Mouse (Mus musculus) megakaryocyte progenitor cell, adult 5-6 weeks (primary cell): ENCODE results near the gene Mapk1. TPM values are rescaled to one million over a fixed set of nuclear protein-coding genes. Genes with fewer than 3 reads are reported as not detected.

Source experiments
- ATAC-seq: replicated peaks from 2 replicates; pipeline ENCODE4 v1.8.0; 2016; ENCODE audit warnings: mild to moderate bottlenecking, moderate TSS enrichment, inconsistent platforms; ENCODE audit not compliant: poor library complexity
- total RNA-seq, 2 experiments: library from RNA; stranded (forward) in 1 of 2; stranded (reverse) in 1 of 2; fragments of 157-497, 149-512 nt in 1 of 2; fragments of 200-1000 nt in 1 of 2; gene quantifications; 2 replicates each; pipeline versions ENCODE4 v1.2.3 to v1.2.4; 2015 to 2017

Mapk1 gene
- total RNA-seq, 2 experiments from 2014 or later, result 136 to 144 TPM

DNA sequence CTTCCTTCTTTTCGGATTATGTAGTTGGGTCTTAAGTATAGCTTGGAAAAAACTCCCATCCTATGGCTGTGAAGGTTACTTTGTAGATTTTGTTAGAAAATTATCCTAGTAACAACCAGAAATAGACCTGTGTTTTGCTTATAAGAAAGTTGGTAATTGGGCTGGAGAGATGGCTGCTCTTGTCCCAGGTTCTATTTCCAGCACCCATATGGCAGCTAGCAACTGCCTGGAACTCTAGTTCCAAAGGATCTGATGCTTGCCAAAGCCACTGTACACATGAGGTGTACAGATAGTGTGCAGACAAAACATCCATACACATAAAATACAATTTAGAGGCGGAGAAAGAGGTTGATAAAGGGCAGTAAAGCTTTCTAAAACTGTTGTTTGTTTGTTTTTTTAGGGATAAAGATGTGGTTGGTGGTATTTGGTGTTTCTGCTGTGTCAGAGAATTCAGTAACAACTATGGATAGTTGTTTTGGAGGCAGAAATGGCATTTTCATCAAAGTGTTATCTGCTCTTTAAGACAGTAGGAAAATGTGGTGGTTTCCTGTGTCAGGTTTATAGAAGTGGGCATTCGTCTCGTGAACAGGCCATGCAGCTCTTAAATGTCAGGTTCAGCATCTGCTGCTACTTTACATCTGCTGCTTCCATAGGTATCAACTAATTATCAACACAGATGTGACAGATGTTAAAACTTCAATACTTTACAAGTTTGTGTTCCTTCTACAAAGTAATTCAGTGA lies 32.1 kb downstream of the Mapk1 start:
- 0 out of 2 replicates have a peak, but pooled peaks have one; percentile 6 for ATAC-seq

DNA sequence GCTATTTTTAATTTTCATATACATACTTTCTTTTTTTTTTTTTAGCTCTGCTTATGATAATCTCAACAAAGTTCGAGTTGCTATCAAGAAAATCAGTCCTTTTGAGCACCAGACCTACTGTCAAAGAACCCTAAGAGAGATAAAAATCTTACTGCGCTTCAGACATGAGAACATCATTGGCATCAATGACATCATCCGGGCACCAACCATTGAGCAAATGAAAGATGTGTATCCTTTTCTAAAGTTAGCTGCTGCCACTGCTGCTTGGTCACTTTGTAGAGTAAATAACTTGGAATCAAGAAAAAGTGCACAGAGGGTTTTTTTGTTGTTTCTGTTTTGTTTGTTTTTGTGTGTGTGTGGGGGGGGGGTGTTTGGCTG lies 32.7 kb downstream of the Mapk1 start:
- no peak for ATAC-seq

DNA sequence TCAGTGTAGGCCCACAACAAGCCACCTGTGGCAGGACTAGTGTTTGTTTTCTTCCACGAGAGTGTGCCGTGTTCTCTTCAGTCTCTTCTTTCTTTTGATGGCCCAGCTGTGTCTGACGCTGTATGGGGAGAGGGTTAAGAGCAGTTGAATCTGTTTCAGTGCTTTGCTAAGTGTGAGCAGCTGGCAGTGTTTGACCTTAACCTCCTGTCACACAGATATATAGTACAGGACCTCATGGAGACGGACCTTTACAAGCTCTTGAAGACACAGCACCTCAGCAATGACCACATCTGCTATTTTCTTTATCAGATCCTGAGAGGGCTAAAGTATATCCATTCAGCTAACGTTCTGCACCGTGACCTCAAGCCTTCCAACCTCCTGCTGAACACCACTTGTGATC lies 34.9 kb downstream of the Mapk1 start:
- ATAC-seq, result no peak

DNA sequence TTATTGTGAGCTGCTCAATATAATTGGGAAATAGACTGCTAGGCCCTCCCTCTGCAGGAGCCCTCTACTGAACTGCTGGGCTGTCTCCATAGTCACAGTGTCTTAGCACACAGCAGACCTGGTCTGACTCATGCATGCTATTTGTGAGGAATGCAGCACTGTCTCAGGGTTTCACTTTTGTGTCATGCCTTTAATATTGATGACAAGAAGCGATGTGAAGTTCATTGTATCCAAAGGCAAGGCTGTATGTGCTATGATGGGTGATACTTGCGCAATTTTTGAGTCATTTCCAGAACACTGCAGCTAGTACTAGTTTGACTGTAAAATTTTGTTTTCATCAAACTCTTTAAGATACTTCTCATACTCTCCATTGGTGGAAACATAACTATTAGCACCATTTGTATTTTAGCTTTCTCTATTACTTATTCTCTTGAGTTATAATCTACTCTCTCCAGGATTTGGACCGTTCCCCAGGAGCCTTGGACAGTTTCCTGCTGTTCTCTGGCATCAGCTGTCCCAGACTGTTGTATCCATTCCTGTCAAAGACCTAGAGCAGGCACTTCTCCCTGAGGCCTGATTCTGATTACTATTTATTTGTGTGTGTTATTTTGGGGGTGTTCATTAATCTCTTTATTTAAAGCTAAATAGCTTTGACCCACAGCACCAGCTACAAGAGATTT lies 41.4 kb downstream of the Mapk1 start:
- ATAC-seq, result no peak

DNA sequence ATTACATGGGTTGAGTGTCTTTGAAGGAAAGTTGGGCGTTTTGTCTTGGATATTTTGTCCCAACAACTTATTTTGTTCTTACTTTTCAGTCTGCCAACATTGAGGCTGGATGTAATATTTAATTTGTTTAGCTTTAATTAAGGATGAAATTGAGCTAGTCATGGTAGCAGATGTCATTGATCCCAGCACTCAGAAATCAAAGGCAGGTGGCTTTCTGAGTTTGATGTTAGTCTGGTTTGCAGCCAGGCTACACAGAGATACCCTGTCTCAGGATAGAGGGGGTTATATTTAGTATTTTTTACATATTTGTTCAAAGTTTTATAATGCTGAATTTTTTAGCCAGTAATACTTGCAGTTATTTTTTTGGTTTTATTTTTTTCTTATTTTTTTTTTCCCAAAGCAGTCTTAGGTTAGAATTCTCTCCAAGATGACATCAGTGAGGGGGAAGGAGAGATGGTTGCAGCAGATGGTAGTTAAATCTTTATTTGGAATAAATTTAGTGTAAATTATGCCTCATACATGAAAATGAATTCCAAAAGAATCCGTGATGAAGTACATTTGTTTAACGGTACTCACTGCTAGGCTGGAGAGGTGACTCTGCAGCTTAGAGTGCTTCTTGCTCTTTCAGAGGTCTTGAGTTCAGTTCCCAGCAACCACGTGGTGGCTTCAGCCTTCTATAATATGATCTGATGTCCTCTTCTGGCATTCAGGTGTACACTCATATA lies 47.0 kb downstream of the Mapk1 start:
- no peak for ATAC-seq

DNA sequence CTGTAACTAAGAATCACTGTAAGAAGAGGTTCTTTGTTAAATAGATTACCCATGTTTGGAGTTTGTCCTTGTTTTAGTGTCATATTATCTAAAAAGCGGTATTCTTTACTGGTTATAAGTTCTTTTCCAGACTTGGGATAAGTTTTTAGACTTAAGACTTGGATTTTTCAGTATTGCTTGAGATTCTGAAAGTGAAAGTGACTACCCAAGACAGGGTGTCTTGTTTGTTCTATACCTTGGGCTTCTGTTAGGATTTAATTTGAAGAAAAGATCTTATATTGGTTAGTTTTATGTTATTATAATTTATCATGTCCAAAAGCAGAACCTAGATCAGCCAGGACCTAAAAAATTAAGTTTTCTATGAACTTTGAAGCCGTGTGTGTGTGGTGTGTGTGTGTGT lies 50.6 kb downstream of the Mapk1 start:
- ATAC-seq, result no peak

DNA sequence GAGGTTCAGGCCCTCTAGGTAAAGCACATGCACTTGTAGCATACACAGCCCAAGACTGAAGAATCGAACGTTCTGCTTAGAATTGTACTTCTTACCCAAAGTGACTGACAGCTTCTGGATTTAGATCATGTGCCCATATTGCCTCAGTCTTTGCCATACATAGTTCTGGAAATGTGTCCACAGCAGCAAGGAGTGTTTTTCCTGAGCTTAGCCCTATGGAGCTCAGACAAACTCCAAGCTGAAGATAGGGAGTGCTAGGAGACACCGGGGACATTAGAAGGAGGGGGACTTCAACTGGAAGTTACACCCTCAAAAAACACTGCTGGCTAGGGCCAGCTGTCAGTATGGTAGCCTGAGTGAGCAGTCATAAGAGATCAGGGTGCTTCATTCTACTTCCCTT lies 57.5 kb downstream of the Mapk1 start:
- no peak for ATAC-seq

DNA sequence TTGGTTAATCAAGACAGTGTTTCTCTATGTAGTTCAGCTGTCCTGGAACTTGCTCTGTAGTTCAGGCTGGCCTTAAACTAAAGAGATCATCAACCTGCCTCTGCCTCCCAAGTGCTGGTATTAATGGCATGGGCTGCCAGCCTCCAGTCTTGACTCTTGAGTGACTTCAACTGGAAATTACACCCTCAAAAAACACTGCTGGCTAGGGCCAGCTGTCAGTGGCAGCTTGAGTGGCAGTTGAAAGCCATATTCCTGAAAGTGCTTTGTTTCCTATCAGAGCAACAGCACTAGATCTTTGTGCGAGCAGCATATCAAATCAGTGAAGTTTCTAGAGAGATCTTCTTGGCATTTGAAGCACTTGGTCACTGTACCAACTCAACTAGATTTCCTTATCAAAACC lies 58.2 kb downstream of the Mapk1 start:
- no peak for ATAC-seq

DNA sequence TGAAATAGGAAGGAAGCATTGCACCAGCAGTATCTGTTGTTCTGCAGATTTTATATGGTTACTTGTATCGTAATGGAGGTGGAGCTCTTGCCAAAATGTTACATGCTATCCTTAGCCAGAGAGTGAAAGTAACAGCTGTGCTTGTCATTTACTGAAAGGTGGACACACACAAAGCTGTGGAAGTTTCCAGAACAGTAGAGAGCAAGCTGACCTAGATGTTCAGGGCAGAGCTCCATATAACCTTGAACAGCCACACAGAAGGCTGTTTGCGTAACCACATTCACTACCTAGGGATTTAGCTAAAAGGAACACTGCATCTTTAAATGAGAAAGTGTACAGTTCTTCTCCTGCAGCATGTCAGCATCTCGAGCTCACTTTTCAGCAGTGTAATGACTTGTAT lies 61.1 kb downstream of the Mapk1 start:
- ATAC-seq, result no peak

DNA sequence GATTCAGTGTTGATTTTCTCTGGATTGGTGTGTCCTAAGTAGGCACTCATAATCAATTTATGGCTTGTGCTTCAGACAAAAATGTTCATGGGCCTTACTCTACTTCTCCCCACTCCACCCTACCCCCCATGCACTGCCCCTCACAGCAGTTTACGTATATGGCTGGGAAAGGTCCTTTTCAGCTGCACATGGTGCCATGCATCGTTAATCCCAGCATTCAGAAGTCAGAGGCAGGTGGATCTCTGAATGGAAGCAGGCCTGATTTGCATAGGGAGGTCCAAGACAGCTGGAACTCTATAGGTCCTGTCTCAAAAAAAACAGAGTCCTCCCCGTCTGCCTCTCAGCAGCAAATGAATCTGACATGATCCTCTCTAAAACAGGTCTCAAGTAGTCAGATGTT lies 62.1 kb downstream of the Mapk1 start:
- ATAC-seq, result no peak

DNA sequence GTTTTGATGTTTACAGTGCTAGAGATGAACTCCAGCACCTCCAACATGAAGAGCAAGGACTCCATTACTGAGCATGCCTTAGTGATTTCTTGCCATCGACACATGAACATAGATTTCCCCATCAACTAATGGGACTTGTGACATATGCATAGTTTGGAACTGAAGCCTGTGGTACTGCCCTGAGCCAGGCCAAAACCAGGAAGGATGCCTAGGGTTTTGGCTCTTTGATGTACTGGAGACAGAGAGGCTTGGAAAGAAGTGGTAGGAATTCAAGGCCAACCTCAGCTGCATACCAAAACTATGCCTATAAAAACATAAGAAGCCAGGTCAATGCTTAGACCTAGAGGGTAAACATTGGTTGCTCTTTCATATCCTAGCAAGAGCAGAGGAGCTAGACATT lies 66.7 kb downstream of the Mapk1 start:
- no peak for ATAC-seq

DNA sequence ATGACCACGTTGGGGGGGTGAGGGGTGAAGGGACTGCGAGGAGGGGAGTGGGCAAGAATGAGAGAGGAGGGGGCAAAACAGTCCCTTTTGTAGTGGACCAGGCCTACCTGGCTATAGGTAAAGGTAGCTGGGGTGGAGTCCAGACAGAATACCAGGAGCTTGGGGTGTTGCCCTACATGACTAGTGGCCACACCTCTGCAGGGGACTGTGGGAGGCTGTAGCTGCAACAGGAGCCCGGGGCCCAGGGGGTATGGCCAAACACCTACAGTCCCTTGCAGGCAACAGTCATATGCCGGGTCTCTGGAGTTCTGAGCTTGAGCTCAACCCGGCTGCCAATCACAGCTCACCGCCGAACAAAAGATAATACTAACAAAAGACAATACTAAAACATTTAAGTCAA lies 68.9 kb downstream of the Mapk1 start:
- peak; percentile 15; the same call in 1 of the 2 replicates for ATAC-seq

DNA sequence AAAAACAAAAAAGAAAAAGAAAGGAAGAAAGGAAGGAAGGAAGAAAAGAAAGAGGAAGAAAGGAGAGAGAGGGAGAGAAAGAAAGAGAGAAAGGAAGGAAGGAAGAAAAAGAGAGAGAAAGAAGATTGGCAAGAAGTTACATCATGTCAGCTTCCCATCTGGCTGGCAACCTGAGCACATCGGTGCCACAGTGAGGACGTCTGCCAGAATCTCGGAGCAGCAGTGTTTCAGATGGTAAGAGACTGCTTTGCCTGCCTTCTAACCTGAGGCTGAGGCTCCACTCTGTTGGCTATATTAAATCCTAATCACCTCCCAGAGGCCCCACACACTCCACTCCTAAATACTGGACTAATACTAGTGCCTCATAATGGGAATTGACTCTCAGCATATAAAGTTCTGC lies 70.7 kb downstream of the Mapk1 start:
- no peak for ATAC-seq

DNA sequence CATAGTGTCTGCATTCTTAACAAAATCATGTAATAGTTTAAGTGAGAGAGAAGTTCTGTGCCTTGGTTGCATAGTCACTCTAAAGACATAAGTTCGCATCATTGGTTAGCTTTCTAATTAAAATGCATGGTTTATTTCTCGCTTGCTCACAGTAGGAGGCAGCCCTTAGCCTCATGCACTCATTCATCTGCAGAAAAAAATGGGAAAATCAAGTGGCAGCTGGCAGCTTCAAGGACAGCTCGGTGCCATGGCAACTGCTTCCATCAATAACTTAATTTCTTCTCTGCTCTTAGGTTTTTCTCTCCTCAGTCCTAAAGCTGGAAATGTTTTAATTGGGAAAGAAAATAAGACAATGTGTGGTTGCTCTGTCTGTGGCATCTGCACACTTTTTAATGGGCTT lies 72.4 kb downstream of the Mapk1 start:
- ATAC-seq, result no peak

DNA sequence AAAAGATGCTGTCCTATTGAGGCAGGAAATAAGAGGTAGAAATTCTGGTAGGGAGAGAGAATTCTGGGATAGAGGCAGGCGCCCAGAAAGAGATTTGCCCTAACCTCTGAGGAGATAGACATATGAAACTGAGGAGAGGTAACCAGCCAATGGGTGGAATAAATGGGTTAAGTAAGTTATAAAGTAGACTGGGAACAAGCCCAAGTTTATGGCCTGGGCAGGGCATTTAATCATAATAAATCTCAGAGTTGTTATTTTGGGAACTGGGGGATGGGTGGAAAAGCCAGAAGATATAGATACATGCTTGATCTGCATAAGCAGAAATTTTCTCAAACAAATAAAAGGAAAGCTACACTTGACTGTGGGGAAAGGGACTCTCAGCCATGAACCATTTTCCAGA lies 79.2 kb downstream of the Mapk1 start:
- no peak for ATAC-seq

DNA sequence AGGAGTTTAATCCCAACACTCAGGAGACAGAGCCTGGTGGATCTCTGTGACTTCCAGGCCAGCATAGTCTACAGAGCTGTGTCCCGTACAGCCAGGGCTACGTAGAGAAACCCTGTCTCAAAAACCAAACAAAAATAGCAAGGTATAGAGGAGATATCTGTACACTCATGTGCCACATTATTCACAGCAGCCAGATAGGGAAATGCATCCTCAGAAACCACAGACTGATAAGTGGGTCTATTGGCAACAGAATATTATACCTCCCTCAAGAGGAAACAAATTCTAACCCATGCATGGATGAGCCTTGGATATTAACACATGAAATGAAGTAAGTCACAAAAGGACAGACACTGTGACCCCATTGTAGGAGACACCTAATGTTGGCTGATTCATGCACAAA lies 84.4 kb downstream of the Mapk1 start:
- ATAC-seq, result peak; percentile 27; the same call in 1 of the 2 replicates

DNA sequence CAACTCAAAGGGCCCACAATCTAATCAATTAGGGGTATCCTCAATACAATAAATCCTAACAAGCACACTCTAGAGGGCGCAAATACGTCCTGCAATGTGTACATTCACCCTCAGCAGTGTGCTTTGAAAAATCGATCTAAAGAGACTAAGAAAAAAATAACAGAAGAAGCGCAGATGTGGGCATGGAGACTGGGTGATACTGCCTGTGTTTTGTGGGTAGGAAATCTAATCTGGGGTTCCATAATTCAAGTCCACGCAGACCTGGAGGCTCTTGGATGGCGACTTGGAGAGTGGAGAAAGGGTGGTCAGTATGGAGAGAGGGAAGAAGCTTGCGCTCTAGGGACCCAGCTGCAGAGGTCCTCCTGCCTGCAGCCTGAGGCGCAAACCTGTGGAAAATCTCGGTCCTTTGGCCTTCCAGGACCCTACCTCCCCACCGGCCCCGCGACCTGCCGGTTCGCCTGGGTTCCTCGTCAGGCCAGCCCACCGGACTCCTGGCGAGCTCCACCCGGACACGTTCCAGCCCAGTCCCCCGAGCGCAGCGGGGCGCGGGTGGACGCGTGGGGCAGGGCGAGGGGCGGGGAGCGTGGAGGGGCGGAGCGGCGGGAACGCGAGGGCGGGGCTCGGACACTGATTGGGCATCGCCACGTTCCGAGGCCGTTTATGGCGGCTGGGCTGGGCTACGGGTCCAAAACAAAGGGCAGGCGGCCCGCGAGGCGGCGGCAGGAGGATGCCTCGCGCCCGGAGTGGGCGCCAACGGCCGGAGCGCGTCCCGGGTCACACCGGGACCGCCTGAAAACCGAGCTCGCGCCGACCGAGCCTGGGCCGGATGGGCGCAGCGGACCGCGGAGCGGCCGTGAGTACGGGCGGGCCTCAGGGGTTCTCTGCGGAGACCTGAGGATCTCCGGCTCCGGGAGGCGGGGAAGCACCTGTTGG lies 86.6 kb downstream of the Mapk1 start, which contains the start of gene Ypel1:
TSS of gene Ypel1 (plus strand) at position 186 of the 933 bp plus-strand sequence.
- peak; percentile 85 for ATAC-seq

DNA sequence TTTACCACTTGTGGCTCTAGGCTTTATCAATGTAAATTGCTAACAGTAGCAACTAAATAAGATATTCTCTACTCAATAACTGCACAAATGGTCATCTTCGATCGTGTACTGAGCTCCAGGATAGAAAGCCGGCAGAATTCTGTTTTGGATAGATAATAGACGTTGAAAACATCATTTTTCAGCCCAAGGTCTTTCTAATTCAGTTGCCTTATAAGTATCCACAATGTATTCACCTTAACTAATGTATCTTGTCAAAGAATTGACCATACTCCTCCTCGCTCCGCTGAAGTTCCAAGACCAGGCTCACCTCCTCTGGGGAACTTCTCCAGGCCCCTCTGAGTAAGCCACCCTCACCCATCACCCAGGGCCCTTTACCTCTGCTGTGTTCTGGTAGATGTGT lies 87.5 kb downstream of the Mapk1 start:
- no peak for ATAC-seq

DNA sequence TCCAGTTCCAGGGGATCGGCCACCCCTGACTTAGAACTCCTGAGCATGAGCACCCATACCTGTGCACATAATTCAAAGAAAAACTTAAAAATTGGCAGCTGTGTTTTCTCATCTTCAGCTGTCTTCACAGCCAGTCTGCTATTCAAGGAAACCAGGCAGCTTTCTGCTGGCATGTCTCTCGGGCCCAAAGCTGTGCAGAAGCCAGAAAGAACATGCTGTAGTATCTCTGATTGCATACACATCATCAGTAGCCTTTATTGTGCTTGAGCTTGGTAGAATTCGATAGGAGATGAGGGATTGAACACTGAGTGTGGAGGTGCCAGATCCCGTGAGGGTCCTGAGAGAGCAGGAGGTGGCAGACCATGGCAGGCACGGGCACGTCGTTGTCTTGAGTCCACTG lies 89.8 kb downstream of the Mapk1 start:
- no peak for ATAC-seq

DNA sequence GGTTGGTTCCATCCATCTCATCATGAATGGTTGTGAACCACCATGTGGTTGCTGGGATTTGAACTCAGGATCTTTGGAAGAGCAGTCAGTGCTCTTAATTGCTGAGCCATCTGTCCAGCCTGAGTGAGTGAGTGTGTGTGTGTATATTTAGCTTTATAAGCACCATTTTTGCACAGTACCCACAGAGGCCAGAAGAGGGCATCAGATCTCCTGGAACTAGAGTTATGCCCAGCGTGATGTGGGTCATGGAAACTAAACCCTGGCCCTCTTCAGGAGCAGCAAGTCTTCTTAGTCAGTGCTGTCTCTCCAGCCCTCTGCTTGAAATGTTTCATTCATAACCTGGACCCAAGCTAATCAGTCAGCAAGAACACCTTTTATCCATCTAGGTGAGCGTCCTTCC lies 93.1 kb downstream of the Mapk1 start:
- no peak for ATAC-seq

DNA sequence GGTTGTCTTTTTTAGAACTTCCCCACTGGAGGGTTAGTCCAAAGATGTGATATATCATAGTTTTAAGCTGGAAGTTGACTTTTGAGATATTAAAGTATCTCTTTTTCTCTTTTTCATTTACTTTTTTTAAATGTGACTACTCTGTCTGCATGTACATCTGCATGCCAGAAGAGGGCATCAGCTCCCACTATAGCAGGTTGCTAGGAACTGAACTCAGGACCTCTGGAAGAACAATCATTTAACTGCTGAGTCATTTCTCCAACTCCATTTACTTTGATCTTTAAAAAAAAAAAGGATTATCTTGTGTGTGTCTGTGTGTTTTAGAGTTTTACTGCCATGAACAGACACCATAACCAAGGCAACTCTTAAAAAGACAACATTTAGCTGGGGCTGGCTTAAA lies 93.7 kb downstream of the Mapk1 start:
- ATAC-seq, result no peak
